Mouse (Mus musculus) liver, embryonic 12.5 days (tissue): ENCODE data around the gene Cldn24. TPM values are rescaled to one million over a fixed set of nuclear protein-coding genes. Genes with fewer than 3 reads are reported as not detected.

Source experiments
- ATAC-seq: fragments of 200-750 bp; cut with Nextera tagmentation; 2 replicates; pipeline ENCODE4 v1.8.0; 2017; ENCODE audit warnings: moderate number of reproducible peaks, mild to moderate bottlenecking, moderate library complexity
- H3K27ac ChIP-seq: fragments of 300-500 bp; sonication (generic); 2 replicates; pipeline ENCODE4 v1.5.1; 2016; ENCODE audit warnings: mild to moderate bottlenecking
- H3K27me3 ChIP-seq: fragments of 300-500 bp; sonication (generic); replicated peaks from 2 replicates; pipeline ENCODE4 v1.6.1; 2016; ENCODE audit warnings: mild to moderate bottlenecking, moderate library complexity
- H3K36me3 ChIP-seq: fragments of 300-500 bp; sonication (generic); 2 replicates; pipeline ENCODE4 v1.6.1; 2016; ENCODE audit warnings: mild to moderate bottlenecking, moderate library complexity
- H3K4me1 ChIP-seq: fragments of 300-500 bp; sonication (generic); 2 replicates; pipeline ENCODE4 v1.6.1; 2016
- H3K4me2 ChIP-seq: fragments of 300-500 bp; sonication (generic); 2 replicates; pipeline ENCODE4 v1.6.1; 2016; ENCODE audit warnings: mild to moderate bottlenecking, moderate library complexity
- H3K4me3 ChIP-seq: fragments of 300-500 bp; sonication (generic); 2 replicates; pipeline ENCODE4 v1.5.1; 2016; ENCODE audit warnings: mild to moderate bottlenecking, moderate library complexity
- H3K9ac ChIP-seq: fragments of 300-500 bp; sonication (generic); 2 replicates; pipeline ENCODE4 v1.6.1; 2016; ENCODE audit warnings: mild to moderate bottlenecking, moderate library complexity
- H3K9me3 ChIP-seq: fragments of 300-500 bp; sonication (generic); replicated peaks from 2 replicates; pipeline ENCODE4 v1.6.1; 2016; ENCODE audit warnings: mild to moderate bottlenecking, moderate library complexity
- WGBS: fragments of 180-500 bp; shearing (Covaris S2); methylation state at CpG from one replicate; pipeline ENCODE4 v1.1.7; 2016; ENCODE audit not compliant: insufficient replicate concordance; 5-methylcytosine and 5-hydroxymethylcytosine counted together
- polyA plus RNA-seq: library from polyadenylated mRNA; unstranded; fragments of >200 nt; fragmentation: Nextera tagmentation; extraction: Ambion mirVana; gene quantifications from 2 replicates; pipeline ENCODE4 v1.2.1, GENCODE M21; 2016

The Cldn24 gene
- polyA plus RNA-seq: not detected in 2 replicates

DNA sequence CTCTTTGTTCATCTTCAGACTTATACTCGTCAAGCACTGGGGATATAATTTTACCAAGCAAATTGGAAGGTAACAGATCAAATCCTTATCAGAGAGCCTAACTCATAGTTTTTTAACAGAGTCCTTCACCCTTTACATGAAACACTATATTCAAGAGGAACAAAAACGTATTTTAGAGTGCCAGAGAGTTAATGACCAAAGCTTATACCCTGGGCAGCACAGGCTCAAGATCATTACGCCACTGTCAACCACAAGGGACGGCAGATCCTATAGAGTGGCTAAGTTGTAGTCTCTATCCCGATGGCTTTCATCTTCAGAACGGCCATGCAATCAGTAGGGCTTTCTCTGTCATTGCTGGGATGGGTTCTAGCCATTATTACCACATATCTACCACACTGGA, at the start of gene Cldn24:
Gene Cldn24, plus strand, starts transcription at position 301 of the 400 bp plus-strand sequence.
- Histone ChIP-seq H3K9ac (no peak within 1 kb of the TSS), H3K27ac (no peak within 1 kb of the TSS), H3K4me3 (no peak within 1 kb of the TSS), H3K27me3 (no peaks in the 10 kb centered on the region), H3K36me3 (no peaks in the 10 kb centered on the region), H3K4me2 (no peak within 1 kb of the TSS), H3K9me3 (no peaks in the 10 kb centered on the region), H3K4me1 (no peaks in the 10 kb centered on the region)
- 71% methylated on average over 6 of the region's 6 CpGs for whole genome bisulfite sequencing
- no peak for ATAC-seq

DNA sequence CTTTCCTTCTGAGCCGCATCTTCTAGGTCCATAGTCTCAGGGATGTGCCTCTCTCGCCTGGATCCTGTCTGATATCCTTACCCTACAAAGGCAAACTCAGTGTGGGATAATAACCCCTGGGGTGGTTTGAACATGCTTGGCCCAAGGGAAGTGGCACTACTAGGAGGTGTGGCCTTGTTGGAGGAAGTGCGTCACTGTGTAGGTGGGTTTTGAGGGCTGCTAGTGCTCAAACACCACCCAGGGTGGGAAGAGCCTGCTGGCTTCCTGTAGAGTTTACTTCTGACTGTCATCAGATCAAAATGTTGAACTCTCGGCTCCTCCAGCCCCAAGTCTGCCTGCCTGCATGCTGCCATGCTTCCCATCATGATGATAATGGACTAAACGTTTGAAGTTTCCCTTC, 49.0 kb upstream of the Cldn24 start:
- WGBS: 60% methylated on average over 5 of the region's 5 CpGs

GRCm38 (mm10) chr8:47777415-47777814, 44.5 kb upstream of the Cldn24 start:
- ATAC-seq: no peak
- no peak overlapping the region for H3K27ac ChIP-seq
- no peak overlapping the region for H3K4me2 ChIP-seq
- H3K9ac ChIP-seq: no peak overlapping the region
- no peaks in the 10 kb centered on the region for H3K36me3 ChIP-seq
- no peaks in the 10 kb centered on the region for H3K4me1 ChIP-seq
- WGBS: 75% methylated on average over 7 of the region's 7 CpGs
- no peaks in the 10 kb centered on the region for H3K27me3 ChIP-seq
- H3K9me3 ChIP-seq: no peaks in the 10 kb centered on the region
- H3K4me3 ChIP-seq: no peak overlapping the region

More for the DNA sequence above, 49.0 kb upstream of the Cldn24 start:
- Histone ChIP-seq H3K9ac (no peak overlapping the region), H3K4me2 (no peak overlapping the region), H3K27ac (no peak overlapping the region), H3K36me3 (no peaks in the 10 kb centered on the region), H3K4me1 (no peaks in the 10 kb centered on the region), H3K9me3 (no peaks in the 10 kb centered on the region), H3K4me3 (no peak overlapping the region), H3K27me3 (no peaks in the 10 kb centered on the region)
- ATAC-seq: no peak

DNA sequence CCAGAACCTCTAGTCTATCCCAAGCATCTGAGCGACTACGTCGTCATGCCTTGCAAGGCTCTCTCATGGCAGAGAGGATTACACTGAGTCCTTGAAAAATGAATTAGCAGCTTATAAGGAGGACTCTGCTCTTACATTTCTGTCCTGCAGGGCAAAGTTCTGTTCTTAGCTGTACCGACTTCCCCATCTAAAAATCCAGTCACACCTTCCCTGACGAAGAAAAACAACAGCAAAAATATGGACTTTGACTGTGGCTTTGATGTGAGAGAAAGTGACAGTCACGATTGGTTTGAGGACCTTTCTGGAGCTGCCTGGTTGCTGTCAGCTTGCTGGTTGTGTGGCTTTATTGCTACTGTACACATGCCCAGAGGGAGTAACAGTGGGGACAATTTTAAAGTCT, 42.4 kb upstream of the Cldn24 start:
- no peaks in the 10 kb centered on the region for H3K27me3 ChIP-seq
- no peak overlapping the region for H3K4me2 ChIP-seq
- H3K36me3 ChIP-seq: no peaks in the 10 kb centered on the region
- H3K27ac ChIP-seq: no peak overlapping the region
- H3K9me3 ChIP-seq: no peaks in the 10 kb centered on the region
- 66% methylated on average over 6 of the region's 6 CpGs for WGBS
- no peaks in the 10 kb centered on the region for H3K4me1 ChIP-seq
- H3K4me3 ChIP-seq: no peak overlapping the region
- no peak for ATAC-seq
- no peak overlapping the region for H3K9ac ChIP-seq

GRCm38 (mm10) chr8:47781881-47782280, 40.1 kb upstream of the Cldn24 start:
- Histone ChIP-seq H3K27ac (no peak overlapping the region), H3K4me1 (no peaks in the 10 kb centered on the region), H3K9ac (no peak overlapping the region), H3K4me2 (no peak overlapping the region), H3K27me3 (no peaks in the 10 kb centered on the region), H3K9me3 (no peaks in the 10 kb centered on the region), H3K4me3 (no peak overlapping the region), H3K36me3 (no peaks in the 10 kb centered on the region)
- ATAC-seq: no peak
- WGBS: 73% methylated on average over 4 of the region's 4 CpGs

DNA sequence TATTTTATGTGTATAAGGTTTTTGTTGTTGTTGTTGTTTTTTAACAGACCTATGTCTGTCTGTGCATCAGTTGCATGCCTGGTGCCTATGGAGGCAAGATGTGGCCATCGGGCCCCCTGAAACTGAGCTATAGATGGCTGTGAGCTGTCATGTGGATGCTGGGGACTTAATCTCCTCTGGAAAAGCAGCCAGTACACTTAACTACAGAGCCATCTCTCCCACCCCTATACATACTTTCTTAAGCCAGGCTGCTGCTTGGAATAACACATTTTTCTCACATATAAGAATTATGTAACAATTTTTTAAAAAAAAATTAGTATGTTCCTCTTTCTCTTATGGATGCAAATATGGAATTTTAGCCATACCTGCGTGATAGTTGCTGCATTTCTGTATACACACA, 38.4 kb upstream of the Cldn24 start:
- ATAC-seq: no peak
- Histone ChIP-seq H3K9ac (no peak overlapping the region), H3K4me1 (no peaks in the 10 kb centered on the region), H3K4me2 (no peak overlapping the region), H3K4me3 (no peak overlapping the region), H3K27ac (no peak overlapping the region), H3K36me3 (no peaks in the 10 kb centered on the region), H3K27me3 (no peaks in the 10 kb centered on the region), H3K9me3 (no peaks in the 10 kb centered on the region)
- 64% methylated on average over 2 of the region's 2 CpGs for WGBS

GRCm38 (mm10) chr8:47783944-47784343, 38.0 kb upstream of the Cldn24 start:
- no peak for ATAC-seq
- H3K27me3 ChIP-seq: no peaks in the 10 kb centered on the region
- no peaks in the 10 kb centered on the region for H3K36me3 ChIP-seq
- H3K4me3 ChIP-seq: no peak overlapping the region
- WGBS: 78% methylated on average over 6 of the region's 6 CpGs
- H3K9ac ChIP-seq: no peak overlapping the region
- H3K4me1 ChIP-seq: no peaks in the 10 kb centered on the region
- no peak overlapping the region for H3K27ac ChIP-seq
- H3K9me3 ChIP-seq: no peaks in the 10 kb centered on the region
- no peak overlapping the region for H3K4me2 ChIP-seq

DNA sequence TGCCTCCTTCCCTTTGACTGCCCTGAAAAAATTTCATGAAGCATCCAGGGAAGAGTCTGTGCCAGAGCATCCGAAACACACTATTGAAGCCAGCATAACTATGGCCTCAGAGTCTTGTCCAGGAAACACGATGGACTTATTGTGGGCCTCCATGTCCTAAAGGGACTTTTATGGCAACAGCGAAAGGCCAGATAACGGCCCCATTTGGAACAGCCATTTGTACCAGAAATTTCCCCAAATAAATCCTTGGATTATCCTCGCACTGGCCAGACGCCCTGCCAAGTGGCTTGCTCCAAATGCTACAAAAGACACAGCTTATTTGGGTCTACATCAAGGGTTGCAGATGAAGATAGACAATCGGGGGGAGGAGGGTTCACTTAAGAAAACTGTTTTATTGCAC, 37.5 kb upstream of the Cldn24 start:
- Histone ChIP-seq H3K27ac (no peak overlapping the region), H3K4me2 (no peak overlapping the region), H3K4me3 (no peak overlapping the region), H3K36me3 (no peaks in the 10 kb centered on the region), H3K9me3 (no peaks in the 10 kb centered on the region), H3K4me1 (no peaks in the 10 kb centered on the region), H3K9ac (no peak overlapping the region), H3K27me3 (no peaks in the 10 kb centered on the region)
- no peak for ATAC-seq
- WGBS: 72% methylated on average over 7 of the region's 7 CpGs

- H3K27me3 ChIP-seq: no peaks in the 10 kb centered on the region
- H3K9me3 ChIP-seq: no peaks in the 10 kb centered on the region
- no peaks in the 10 kb centered on the region for H3K36me3 ChIP-seq
- no peak overlapping the region for H3K9ac ChIP-seq
- WGBS: 87% methylated on average over 15 of the region's 15 CpGs
- no peak for ATAC-seq
- no peak overlapping the region for H3K4me3 ChIP-seq
- H3K4me1 ChIP-seq: no peaks in the 10 kb centered on the region
- H3K4me2 ChIP-seq: no peak overlapping the region
- H3K27ac ChIP-seq: no peak overlapping the region
These were observed 35.6 kb upstream of the Cldn24 start for GRCm38 (mm10) chr8:47786323-47786722.

DNA sequence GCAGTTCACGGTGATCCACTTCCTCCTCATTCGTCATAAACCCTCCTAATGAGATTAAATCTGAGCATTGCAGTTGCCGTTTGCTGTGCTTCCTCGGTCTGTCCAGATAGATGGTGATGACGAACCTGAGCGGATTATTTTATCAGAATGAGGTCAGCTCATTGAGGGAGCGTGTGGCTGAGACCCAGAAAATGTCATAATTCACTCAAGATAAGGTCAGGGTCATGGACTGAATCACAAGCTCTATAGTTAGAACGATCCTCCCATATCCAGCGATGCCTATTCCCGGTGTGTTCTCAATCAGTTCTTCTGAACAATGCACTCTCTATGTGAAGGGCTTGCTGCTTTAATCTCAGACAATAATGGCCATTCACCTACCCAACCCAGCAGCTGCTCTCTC, 34.2 kb upstream of the Cldn24 start:
- Histone ChIP-seq H3K9me3 (no peaks in the 10 kb centered on the region), H3K4me1 (no peaks in the 10 kb centered on the region), H3K4me3 (no peak overlapping the region), H3K9ac (no peak overlapping the region), H3K27me3 (no peaks in the 10 kb centered on the region), H3K36me3 (no peaks in the 10 kb centered on the region), H3K4me2 (no peak overlapping the region), H3K27ac (no peak overlapping the region)
- no peak for ATAC-seq
- WGBS: 48% methylated on average over 10 of the region's 10 CpGs

GRCm38 (mm10) chr8:47791986-47792385, 30.0 kb upstream of the Cldn24 start:
- no peak overlapping the region for H3K4me3 ChIP-seq
- H3K9ac ChIP-seq: no peak overlapping the region
- H3K9me3 ChIP-seq: no peaks in the 10 kb centered on the region
- H3K27ac ChIP-seq: no peak overlapping the region
- 65% methylated on average over 9 of the region's 9 CpGs for WGBS
- no peaks in the 10 kb centered on the region for H3K4me1 ChIP-seq
- no peak for ATAC-seq
- H3K4me2 ChIP-seq: no peak overlapping the region
- H3K36me3 ChIP-seq: no peaks in the 10 kb centered on the region
- no peaks in the 10 kb centered on the region for H3K27me3 ChIP-seq

DNA sequence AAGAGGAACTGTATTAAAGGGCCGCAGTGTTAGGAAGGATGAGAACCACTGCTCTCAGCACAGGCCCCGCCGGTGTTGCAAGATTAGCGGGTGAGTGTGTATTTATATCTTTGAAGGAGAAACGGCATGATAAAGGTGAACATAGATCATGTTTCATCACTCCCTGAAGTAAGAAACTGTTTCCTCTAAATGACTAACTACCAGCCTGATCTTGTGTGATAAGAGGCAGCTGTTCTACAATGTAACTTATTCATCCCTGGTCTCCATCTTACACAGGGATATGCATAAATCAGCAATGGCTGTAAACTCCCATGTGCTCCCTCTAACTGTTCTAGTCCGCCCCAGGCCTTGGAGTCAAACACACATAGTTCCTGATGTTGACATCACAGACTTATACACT, 22.5 kb upstream of the Cldn24 start:
- Histone ChIP-seq H3K4me1 (no peaks in the 10 kb centered on the region), H3K27me3 (no peaks in the 10 kb centered on the region), H3K4me3 (no peak overlapping the region), H3K9me3 (no peaks in the 10 kb centered on the region), H3K4me2 (no peak overlapping the region), H3K36me3 (no peaks in the 10 kb centered on the region), H3K9ac (no peak overlapping the region), H3K27ac (no peak overlapping the region)
- ATAC-seq: no peak
- 65% methylated on average over 6 of the region's 6 CpGs for WGBS

- H3K36me3 ChIP-seq: no peaks in the 10 kb centered on the region
These were observed 19.6 kb upstream of the Cldn24 start for GRCm38 (mm10) chr8:47802349-47802748.

More at GRCm38 (mm10) chr8:47802349-47802748, 19.6 kb upstream of the Cldn24 start:
- Histone ChIP-seq H3K27ac (no peak overlapping the region), H3K4me2 (no peak overlapping the region), H3K4me1 (no peaks in the 10 kb centered on the region), H3K27me3 (no peaks in the 10 kb centered on the region), H3K9ac (no peak overlapping the region), H3K9me3 (no peaks in the 10 kb centered on the region), H3K4me3 (no peak overlapping the region)
- 61% methylated on average over 2 of the region's 2 CpGs for WGBS
- ATAC-seq: no peak
